Mouse (Mus musculus): Measurements from ENCODE around the gene Acbd3.

Gene Acbd3

DNA sequence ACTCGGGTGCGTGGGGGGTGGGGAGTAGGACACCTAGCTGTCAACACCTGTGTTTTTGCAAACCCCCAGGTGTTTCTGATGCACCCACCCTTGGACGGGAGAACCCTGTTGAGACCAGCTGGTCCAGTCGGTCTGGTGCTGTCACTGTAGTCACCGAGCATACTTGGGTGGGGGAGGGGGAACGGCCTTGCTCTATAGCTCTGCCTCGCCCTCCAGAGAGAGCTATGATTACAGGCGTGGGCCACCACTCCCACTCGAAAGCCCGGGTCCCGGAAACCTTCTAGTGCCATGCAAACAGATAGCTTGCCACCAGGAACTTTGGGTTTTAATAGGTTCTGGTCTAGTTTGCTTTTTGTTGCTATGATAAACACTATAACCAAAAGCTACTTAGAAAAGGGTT is 36.3 kb downstream of the Acbd3 start:
- DNase-seq (ENCODE audit: low read depth, low spot score) = no peak

DNA sequence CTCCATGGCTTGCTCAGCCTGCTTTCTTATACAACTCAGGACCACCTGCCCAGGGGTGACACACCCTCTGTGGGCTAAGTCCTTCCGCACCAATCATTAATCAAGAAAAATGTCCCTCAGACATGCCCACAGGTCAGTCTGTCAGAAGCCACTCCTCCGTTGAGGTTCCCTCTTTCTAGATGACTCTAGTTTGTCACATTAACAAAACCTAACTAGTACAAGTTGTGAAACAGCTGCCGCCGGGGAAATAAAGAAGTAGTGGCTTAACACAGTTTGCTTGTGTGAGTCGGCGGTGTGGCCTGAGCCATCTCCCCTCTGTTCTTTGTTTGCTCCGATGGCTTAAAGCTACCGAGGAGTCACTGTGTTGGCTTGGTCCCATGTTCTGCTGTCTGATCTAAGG is 36.8 kb downstream of the Acbd3 start:
- DNase-seq (ENCODE audit: low read depth, low spot score) = no peak

DNA sequence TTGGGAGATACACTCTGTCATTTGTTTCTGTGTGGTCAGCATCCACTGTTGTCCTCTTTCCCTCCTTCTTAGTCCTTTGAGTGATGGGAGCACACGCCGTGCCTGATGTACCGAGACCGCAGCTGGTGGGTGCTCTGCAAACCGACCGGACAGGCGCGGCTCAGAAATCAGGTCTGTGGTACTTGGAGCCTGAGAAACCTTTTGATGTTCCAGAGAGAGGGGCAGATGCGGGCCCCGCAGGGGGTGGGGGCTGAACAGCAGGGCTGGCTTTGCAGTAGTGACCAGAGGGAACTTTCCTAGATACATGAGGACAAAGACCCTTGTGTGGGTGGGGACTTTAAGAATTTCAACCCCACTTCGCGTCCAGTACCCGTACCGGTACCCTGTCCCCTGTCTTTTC is 37.5 kb downstream of the Acbd3 start:
- no peak for DNase-seq (ENCODE audit: low read depth, low spot score)

DNA sequence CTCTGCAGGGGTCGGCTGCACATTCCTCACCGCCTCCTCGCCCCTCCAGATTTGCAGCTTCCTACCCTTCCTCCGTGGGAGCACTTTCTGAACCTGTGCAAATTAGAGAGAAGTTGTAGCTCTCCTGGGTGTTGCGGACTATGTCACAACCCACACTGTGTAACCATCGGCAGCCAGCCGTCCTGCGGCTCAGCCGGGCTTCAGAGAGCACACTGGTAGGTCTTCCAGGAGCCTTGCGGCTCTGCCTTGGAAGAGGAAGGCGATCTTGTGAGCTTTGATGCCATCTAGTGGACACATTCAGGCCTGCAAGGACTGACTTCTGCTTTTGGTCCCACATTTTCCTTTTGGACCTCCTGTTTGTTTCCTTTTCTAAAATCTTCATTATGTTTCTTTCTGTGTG is 38.0 kb downstream of the Acbd3 start:
- peak; percentile 78 for DNase-seq (ENCODE audit: low read depth, low spot score)

DNA sequence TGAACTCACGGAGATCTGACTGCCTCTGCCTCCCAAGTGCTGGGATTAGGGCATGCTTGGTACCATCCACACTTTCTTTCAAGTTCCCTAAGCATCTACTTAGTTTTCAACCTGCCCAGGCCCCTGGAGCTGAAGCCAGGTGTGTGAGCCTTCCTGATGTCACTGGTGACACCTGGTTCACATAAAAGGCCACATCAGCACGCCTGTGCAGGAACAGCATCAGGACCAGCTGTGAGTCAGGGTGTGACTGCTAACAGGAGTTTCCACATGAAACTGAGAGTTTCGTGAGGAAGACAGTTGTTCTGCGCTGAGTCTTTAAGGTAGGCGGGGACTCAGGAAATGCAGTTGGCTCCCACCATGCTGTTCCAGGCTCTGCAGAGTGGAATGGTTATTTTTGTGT is 39.5 kb downstream of the Acbd3 start:
- DNase-seq (ENCODE audit: low read depth, low spot score) = no peak

DNA sequence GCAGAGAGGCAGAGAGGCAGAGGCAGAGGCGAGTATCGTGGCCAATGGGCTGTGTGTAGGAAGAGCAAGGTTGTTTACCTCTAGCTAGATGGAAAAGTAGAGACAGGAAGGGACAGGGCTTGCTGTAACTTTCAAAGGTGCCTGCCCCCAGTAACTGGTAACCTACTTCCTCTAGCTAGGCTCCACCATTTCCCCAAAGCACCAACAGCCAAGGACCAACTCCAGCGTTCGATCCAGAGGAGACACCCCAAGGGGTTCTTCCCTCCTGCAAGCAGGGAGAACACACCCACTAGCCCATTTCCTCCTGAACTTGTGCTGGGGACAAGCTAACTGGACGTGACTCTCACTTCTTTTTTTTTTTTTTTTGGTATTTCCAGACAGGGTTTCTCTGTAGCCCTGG is 40.7 kb downstream of the Acbd3 start:
- DNase-seq (ENCODE audit: low read depth, low spot score) = no peak

DNA sequence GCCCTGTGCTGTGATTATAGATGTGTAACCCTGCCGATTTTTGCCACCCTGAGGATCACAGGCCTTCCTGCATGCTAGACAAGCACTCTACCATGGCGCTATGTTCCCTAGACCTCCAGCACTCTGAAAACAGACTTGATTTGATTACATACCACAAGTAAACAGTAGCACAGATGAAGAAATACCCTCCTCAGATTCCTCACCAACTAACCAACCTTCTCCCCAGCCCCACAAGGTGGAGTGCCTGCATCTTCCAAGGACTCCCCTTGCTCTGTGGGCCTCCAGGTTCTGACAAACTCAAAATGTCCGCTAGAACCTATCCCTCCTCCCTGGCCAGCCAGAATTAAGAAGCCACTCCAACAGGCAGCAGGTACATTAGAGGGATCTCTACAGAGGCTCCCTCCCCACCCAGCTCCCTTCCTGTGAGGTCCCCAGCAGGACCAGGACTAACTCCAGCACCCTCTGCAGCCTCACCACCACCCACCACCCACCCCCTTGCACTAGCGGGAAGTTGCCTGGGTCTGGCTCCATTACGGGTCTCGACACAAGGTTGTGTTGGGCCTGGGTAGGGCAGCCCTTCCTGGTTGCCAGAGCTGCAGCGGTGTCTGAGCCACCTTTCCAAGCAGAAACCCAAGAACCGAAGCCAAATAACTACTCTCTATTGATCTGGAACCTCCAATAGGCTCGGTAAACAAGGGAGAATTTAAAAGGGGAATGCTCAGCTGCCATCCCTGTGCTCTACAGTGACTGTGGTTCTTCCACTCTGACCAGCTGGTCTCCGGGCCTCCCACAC is 41.9 kb downstream of the Acbd3 start:
- no peak for DNase-seq (ENCODE audit: low read depth, low spot score)

DNA sequence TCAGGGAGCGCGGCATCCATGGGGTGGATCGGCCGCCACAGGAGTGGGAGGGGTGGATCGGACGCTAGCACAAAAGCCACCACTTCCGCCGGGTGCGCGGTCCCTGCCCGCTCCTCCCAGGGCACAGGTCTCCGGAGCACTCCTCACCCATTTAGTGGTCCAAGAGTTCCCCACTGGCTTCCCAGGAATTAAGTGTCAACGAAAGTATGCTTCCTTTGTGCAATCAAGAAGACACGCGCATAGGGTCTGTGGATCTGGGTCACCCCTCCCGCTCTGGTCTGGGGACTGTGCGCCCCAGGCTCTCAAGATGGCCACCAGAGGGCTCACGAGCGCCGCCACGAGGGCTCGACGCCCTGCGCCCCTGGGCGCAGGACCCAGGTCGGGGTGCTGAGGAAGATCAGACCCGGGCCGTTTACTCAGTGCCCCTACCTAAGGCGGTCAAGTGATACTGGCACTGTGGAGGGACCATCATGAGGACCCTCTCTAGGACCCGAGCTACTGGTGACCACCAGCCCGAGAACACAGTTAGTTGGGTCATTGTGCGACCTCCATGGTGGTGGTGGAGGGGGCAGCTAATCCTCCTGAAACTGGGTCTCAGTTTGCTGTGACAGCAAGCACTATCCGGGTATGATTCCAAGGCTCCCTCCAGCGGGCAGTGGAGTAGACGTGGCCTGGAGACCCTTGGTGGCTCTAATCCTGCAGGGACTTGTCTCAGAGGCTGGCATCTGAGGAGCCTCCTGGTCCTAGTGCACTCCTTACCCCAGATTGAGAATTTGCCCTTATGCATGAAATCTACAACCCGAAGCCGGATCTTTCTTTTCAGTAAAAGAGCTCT is 42.7 kb downstream of the Acbd3 start:
- DNase-seq (ENCODE audit: low read depth, low spot score) = peak; percentile 76

DNA sequence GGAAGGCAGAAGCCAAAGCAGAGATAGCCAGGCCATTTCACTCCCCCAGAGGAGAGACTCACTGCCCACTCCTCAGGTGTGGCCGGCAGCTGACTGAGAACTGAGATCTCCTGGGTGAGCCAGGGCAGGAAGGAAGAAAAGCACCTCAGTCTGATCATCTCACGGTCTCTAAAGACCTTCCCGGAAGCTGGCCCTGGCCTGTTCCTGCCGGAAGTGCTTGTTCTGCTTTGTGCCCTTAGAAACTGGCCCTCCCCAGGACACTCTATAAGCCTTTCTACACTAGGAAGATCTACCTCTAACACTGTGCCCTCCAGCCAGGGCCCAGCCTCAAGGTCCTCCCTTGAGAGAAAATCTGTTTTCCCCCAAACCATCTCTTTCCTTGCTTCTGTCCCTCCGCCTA is 45.5 kb downstream of the Acbd3 start:
- DNase-seq (ENCODE audit: low read depth, low spot score) = no peak

DNA sequence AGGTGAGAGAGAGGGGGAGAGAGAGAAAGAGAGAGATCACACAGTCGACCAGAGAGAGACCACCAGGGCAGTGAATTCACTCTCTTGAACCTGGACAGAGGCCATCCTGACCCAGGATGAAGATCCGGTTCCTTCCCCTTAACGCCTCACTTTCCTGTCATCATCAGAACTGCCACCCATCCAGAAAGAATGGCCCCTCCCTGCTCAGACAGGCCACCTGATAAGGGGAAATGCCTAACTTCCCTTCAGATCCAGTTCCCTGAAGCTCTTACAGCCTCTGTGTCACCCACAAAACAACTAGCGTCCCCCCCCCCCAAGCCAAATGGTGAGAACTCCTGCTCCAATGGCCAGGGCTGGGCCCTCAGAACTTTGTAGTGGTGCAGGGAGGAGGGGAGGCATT is 45.9 kb downstream of the Acbd3 start:
- DNase-seq (ENCODE audit: low read depth, low spot score) = no peak

DNA sequence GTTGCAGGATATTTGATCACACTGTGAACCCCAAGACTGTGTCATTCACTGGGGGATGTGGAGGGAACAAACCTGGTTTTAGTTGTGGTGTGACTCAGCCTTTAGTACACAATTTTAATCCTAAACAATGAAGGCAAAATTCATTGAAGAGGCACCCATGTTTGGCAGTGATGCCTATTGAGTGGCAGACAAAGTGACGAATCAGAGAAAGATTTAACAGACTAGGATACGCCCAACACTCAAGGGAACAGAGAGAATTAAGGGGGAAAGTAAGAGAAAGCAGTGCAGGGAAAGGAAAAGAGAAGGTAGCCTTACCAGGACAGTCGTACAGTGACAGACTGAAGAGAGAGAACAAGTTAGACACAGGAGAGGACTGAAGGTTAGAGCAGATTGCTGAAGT is 46.4 kb downstream of the Acbd3 start:
- DNase-seq (ENCODE audit: low read depth, low spot score) = no peak

DNA sequence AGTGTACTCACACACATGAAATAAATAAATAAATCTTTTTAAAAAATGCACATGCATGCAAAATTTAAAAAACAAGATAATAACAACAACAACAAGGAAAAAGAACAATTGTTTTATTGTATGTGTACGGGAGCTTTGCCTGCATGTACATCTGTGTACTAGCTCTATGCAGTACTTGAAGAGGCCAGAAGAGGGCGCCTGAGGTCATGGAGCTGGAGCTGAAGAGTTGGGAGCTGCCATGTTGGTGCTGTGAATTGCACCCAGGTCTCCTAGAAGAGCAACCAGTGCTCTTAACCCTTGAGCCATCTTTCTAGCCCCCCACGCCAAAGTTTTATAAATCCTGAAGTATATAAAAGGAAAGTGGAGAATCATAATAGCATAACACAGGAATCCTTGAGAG is 48.8 kb downstream of the Acbd3 start:
- no peak for DNase-seq (ENCODE audit: low read depth, low spot score)

DNA sequence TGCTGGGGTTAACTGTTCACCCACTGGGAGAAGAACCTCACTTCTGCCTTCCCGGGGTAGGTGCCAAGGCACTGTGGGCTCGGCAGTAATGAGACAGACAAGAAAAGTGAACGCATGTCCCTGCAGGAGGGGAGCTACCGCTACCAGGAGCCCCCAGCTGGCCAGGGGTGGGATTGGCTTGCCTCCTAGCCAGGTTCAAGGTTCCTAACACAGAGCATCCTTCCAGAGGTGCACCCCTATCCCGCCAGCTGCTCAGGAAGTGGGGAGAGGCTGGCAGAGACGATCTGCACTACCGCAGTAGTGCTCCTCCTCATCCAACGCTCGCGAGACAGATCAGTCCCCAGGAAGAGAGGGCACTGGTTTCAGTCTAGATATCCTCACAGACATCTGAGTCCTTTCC is 49.5 kb downstream of the Acbd3 start:
- no peak for DNase-seq (ENCODE audit: low read depth, low spot score)

DNA sequence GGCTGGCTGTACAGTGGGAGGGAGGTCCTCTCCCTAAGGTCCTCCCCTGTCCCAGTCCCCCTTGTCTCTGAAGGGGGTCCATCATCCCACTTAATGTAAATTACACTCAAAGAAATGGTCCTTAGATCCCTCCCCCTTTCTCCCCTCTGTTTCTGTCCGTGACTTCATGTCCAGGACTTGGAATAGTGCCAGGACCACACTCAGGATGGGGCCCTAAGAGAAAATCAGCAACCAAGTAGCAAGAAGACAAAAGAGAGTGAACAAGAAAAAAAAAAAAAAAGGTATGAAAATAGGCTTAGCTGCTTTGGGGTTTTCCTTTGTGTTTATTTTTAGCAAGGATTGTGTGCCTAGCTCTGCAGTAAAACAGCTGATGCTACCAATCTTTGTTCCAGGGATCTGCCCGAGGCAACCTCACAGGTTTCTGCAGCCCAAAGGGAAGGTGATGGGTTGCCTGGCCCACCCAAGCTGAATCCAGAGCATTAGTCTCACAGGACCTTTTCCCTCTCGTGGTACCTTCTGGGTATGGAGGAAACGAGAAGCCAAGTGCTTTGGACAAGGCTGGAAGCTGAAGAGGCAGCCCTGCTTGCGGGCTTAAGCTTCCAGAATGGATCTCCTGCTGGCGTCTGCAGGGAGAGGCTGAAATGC is 50.1 kb downstream of the Acbd3 start:
- DNase-seq (ENCODE audit: low read depth, low spot score) = no peak

DNA sequence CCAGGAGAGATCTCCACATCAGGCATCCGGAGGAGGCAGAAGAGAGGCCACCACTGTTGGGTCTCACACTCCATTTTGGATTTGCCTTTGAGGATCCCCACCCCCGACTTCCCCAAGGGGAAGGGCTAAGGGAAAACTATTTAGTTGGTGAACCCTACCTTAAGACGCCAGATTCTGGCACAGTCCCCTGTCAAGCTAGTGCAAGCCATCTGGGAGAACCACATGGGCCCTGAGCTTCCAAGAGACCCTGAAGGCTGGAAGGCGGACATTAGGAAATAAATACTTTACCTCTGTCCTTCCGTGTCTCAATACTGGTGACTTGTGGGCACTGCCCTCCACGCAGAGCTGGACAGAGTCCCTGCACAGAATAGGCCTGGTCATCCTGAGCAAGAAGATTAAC is 50.7 kb downstream of the Acbd3 start:
- DNase-seq (ENCODE audit: low read depth, low spot score) = no peak

DNA sequence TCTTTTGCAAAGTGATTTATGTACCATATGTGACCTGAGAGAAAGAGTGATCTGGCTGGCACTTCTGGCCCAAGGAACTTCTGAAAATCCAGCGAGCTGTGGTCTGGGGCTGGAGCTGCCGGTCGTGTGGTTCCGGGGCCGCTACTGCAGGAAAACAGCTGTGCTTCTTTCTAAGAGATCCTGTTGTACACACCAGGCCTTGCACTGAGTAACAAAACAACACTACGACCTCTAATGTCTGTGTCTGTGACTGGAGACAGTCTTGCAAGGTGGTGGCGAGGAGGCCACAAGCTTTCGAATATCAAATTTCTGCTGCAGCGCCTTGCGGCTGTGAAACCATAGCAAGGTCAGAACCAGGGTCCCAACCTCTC is 51.4 kb downstream of the Acbd3 start:
- no peak for DNase-seq (ENCODE audit: low read depth, low spot score)

DNA sequence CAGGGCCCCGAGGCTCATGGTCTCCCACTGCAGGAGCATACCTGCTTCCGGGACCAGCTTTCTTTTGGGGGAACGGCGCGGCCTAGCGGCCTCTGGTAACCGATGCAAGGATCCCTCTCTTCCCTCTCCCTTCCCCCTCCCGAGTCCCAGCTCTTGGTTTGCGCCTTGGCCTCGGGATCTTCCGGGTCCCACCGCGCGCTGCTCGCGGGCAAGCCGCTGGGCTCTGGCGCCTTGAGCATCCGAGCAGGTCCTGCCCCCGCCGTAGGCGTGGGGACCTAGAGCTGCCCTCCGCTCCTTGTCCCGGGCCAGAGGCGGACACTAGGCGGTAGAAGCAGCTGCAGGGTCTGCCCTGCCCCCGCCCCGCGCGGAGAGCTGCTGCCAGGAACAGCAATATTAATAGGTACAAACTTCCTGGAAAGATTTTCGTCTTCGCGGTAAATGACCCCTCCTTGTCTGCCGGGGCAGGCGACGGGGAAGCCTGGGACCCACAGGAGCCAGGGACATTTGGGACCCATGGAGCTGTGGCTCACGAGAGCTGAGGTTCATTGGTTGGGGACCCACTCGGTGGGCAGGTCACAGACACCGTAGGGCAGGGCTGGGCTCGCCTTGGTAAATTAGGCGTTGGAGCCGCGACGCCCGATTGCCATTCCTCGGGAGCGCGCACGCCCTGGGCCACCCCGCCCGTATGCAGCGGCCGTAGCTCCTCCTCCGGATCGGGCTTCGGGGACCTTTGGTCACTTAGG is 52.0 kb downstream of the Acbd3 start:
- peak; percentile 70 for DNase-seq (ENCODE audit: low read depth, low spot score)

DNA sequence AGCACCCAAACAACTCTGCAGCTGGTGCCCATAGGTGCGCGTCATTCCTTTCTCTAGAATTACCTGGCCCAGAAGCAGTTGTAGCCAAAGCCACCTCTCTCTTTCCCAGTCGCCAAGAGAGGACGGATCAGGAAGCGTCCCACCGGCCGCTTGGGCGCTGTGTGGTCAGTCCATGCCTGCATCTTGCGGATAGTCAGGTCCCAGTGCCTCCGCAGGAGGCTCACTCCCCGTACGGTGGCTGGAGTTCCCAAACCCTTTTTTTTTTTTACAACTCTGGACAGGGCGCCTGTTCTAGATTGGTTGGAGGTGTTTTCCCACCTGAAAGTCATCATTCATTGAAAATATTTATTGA is 52.5 kb downstream of the Acbd3 start:
- DNase-seq (ENCODE audit: low read depth, low spot score) = no peak

DNA sequence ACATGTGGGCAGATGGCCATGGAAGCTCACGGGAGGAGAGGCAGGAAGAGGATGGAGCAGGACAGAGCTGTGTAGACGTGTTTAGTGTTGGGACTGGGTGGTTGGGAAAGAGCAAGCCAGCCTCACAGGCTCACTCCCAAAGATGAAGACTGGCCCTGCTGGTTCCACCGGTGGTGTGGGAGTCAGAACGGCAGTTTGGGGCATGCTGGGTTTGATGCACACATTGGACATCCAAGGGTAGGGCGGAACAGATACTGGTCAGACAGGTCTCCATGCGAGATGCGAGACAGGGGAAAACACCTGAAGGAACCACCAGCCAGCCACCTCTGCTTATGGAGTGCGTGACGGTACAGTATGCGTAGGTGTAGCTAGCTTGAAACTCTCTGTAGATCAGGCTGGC is 53.1 kb downstream of the Acbd3 start:
- DNase-seq (ENCODE audit: low read depth, low spot score) = no peak

DNA sequence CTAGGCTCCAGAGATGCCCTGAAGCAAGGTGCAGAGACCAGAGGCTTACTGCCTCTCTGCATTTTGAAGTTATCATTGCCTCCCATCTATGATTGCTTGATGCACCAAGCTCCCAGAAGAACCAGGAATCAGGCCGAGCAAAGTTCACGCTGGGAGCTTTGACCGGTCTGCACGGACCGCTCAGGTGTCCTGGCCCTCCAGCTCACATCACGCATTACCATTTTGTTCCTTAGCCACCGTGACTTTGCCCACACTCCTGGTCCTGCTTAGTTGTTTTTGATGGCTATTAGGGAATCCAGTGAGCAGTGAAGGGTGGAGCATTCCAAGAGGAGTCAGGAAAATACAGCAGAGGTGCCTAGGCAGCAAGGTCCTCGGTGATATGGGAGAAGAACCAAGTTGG is 54.4 kb downstream of the Acbd3 start:
- DNase-seq (ENCODE audit: low read depth, low spot score) = no peak

DNA sequence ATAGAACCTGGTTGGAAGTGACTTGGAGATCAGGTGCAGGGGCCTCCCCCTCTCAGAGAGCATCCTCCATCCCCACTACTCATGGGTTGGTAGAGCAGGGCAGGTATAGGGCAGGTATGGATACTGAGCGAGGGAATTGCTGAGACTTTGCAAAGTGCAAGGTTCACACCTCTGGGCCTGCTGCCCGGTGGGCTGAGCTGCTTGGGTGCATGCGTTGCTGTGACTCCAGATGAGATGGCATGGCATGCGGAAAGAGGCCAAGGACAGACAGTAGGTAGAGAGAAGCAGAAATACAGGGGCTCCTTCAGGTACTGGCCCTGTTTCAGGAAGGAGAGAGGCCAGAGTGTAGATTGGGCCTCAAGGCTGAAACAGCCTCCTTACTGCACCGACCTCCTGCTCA is 55.4 kb downstream of the Acbd3 start:
- DNase-seq (ENCODE audit: low read depth, low spot score) = no peak

DNA sequence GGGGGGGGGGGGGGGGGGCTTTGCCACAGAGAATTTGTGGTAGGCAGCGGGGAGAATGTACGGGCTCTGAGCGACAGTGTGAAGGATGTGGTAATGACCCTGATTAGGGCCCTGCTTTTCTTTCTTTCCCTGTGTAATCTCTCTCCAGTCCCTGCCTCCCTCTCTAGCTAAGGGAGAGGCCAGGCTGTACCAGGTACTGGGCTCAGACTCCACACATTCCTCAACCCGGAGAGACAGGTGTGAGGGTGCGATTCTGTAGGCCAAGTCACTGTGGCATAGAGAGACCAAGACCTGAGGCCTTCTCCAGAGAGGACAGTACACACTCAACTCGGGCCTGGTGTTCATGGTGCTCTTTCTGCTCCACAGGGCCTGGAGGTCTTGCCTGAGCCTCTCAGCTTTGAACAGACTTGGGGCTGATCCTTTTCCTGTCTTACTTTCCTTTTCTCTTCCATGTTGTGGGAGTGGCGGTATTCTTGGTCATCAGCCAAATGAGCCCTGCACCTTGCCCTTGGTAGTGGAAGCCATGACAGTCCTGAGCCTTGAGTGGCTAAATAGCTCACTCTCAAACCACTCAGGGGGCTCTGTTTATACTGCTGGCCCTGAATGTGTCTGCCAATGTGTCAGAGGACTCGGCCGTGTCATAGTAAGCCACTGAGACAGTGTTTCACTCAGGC is 57.2 kb downstream of the Acbd3 start:
- no peak for DNase-seq (ENCODE audit: low read depth, low spot score)

Data from retina, postnatal 7 days (tissue).